Mouse (Mus musculus) megakaryocyte, embryonic 14.5 days (primary cell): Measurements from ENCODE around the gene Calhm6.

Source experiments
- FLI1 ChIP-seq: IDR thresholded peaks from 2 replicates; pipeline ENCODE4 v1.6.1; 2012; ENCODE audit warnings: low read length, inconsistent platforms, mixed read lengths
- GATA1 ChIP-seq: IDR thresholded peaks from 3 replicates; pipeline ENCODE4 v1.6.1; 2012; ENCODE audit warnings: mixed read lengths, low read length, inconsistent platforms, borderline replicate concordance

- TF ChIP-seq GATA1 = no peak
- TF ChIP-seq FLI1 = no peak
These were observed 15.6 kb downstream of the Calhm6 start for GRCm38 (mm10) chr10:34111964-34112738.
